Mouse (Mus musculus) CD4-positive helper T cell, adult 2 months (primary cell): Measurements from ENCODE around the gene Fam186b.

Source experiments
- DNase-seq: peaks from one replicate; pipeline ENCODE4 v3.0.0-alpha.2; 2012; ENCODE audit warnings: low read depth, missing footprints, low spot score

Gene Fam186b

DNA sequence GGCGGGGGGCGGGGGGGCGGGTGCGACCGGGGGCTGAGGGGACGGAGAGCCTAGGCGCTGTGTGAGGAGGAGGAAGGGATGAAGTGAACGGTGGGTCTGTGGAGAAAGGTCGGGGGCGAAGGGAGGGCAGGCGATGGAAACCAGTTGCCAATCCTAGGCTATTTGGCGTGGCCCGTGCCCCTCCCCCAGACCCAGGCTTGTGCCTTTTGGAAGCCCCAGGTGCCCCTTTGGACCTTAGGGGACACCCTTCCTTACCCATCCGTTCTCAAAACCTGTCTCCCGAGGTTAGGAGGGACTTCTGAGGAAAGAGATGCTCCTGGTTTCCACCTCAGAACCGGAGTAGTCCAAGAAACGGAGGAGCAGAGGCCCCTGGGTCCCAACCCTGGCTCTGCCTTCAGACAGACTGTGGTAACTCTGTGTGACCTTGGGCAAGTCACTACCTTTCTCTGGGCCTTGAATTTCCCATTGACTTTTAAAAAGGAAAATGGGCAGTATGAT is at the start of gene Fam186b:
Gene Fam186b, minus strand, starts transcription at position 405 of the 498 bp plus-strand sequence.
- no peak for DNase-seq

DNA sequence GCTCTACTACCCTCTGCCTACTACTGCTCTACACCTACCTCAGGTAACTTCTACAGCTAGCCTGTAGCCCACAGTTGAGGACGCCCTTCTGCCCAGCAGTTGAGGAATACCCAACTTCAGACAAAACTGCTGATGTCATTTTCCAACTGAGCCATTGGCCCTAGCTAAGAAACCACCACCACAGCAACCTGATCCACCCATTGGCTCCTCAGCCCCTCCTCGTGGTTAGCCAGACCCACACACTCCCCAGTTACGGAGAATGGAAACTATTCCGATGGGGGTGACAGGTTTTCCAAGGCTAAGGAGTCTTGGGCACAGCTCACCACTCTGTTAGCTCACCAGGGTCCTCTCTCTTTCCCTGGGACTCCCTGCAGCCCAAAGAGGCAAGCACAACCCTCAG is 49.3 kb upstream of the Fam186b start:
- no peak for DNase-seq

DNA sequence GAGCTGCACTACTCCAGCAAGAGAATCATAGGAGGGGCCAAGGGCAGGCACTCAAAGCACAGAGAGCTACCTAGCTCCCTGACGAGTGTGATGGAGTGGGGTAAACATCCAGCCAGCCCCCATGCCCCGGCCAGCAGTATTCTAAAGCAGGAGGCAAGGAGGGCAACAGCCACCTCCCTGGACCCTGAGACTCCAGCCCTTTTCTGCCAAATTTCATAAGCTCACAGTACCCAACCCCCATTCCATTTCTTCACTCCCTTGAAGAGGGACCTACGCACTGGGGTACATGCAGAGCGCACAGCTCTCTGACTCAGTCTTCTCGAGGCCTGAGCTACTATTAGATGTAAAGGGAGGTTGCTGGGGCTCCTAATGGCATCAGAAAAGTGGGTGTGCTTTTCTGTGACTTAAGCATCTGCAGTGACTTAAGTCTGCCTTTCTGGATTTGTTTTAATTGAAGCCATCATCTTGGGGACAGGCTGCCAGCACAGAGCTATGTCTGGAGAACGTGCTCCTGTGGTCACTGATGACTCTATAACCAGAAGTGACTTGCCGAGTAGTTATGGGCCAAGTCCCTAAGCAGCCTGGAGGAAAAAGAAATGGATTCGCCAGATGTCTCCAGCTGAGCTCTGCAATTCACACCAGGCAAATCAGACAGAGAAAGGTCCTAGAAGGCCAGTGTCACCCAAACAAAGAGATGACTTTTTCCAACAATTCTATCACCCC is 48.6 kb upstream of the Fam186b start:
- no peak for DNase-seq

DNA sequence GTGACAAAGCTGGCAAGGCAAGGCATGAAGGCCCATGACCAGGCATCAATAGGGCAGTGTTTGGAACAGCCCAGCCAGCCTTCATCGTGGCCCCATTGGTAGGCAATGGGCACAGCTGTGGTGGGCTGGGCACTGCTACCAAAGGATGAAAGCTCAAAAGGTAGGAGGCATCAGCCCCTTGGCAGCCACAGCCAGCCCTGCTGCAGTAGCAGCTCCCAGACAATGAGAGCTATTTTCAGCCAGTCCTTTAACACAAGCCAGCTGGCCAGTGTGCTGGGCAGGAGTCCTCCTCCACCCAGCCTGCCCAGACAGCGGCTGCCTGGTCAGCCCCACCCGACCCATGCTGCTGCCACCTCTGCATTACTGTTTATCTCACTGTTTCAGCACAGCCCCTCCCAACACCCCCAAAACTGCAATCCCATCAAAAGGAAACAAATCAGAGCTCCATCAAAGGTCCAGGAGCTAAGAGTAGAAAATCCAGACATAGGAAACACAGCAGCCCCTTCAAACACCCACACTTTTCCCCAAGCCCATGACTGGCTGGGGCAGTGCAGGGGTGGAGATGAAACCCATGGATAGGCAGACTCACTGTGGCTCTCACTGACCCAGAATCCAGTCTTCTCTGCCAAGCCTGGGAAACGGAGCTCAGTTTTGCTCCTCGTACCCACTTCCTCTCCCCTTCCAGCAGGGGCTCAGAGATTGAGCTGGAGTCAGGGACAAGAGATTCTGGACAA is 47.9 kb upstream of the Fam186b start:
- no peak for DNase-seq

DNA sequence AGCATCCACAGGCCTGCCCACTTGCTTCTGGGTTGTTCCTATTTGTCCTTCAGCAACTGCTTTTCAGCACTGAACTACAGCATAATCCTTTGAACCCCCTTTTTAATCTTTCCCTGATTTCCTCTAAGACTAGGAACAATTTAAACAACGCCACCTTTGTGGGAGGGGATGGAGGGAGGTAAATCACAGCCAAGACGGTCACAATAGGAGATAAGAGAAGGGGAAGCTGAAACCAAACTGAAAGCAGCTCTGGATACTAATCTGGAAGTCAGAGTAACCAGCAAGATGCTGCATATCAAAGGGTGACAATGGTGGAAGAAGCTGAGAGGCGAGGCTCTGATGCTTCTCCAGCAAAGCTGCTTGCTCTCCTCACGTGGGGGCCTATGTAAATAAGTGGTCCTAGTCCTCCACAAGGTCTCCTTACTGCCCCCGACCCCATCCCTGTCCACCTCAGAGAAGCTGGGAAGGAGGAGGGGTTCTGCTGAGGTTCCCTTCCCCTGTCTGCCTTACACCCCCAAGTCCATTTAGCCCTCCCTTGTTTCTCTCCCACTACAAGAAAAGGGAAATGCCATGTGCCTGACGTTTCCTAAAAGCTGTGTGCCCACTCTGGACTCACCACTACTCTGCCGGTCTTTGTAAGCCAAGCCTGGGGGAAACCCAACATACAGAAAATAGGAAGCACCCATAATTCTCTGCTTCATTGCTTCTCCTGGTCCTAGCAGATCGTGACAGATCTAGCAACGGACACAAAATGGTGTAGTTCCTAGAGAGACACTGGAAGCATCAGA is 46.7 kb upstream of the Fam186b start:
- DNase-seq: no peak

DNA sequence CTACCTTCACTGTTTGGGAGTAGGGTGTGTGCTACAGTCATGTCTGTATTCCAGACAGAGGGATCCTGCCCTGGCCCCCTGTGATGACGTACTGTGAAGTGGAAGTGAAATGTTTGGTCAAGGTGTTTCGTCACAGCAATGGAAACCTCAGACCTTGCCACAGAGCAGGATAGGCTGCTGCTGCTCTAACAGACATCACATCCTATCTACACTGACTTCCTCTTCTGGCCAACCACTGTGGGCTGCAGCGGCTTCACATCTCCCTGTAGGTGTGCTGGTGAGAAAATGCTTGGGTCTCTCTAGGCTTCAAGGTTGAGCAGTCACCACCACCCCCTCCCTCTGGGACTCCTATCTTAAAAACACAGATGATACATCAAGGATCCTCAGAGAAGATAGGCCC is 45.4 kb upstream of the Fam186b start:
- peak; percentile 75 for DNase-seq

DNA sequence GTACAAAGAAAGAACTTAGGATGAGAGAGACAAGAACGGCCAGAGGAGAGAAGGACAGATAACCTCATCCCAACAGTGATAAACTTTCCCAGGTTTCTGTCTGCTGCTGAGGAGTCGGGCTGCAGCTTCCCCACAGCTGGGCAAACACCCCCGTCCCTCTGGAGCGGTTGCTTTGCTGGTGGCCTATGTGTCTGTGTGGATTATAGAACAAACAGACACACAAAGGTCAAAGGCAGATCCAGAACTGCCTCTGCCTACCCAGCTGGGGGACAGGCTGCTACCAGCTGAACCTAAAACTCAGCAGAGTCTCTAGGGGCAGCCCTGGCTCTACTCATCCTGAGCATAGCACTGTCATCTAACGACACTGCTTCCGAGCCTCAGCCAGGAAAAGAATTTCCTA is 44.0 kb upstream of the Fam186b start:
- DNase-seq: no peak

DNA sequence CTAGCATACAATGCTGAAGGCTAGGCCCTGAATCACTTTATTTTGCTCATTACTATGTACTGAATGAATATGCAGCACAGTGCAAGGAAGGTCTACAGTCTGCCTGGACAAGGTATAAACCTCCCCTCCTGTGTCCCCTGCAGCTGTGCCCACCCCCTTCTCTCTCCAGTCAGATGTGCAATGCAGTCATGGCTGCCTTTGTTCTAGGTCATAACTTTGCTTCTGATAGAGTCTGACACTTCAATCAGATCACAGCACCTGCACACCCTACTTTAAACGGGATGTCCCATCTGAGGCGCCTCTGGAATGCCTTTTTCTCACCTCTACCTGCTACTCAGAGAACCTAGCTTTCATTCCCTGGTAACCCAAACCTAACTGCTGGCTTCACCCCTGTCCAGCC is 43.2 kb upstream of the Fam186b start:
- no peak for DNase-seq

DNA sequence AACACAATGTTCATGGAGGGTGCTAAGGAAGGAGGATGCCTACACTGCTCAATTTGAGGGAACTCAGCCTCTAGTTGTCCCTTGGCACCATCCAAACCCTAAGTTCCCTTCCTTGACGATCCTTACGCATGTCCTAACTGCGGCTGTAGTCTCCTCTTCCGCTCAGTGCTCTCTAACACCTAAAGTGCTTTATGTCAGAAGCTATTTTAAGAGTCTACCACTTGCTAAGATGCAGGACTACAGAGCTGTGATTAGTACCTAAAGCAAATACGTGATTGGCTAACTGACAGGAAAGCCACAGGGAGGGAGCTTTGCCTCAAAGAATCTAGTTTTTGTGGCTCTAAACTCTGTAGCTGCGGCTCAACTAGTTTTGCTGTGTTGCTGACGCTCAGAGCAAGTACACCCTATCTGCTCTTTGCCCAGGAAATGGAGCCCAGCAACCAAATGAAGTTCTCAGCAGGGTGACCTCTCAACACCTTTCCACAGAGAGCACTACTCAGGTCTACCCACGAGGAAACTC is 40.2 kb upstream of the Fam186b start:
- DNase-seq: peak; percentile 59

DNA sequence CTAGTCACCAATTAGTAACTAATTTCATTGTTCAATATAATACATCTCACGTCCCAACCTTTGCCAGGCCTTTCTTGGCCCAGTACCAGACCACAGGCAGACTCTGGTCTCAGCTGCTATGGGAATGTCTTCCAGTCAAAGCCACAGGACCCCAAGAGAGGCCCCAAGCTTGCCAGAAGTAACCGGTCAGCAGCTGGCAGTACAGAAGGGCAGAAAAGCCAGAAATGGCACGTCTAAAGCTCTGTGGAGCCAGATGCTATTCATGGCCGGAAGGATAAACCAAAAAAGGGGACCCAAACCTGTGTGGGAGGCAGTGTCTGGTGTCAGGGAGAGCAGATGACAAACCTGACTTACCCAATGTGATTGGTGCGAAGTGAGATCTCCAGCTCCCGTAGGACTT is 38.8 kb upstream of the Fam186b start:
- DNase-seq: peak; percentile 21

DNA sequence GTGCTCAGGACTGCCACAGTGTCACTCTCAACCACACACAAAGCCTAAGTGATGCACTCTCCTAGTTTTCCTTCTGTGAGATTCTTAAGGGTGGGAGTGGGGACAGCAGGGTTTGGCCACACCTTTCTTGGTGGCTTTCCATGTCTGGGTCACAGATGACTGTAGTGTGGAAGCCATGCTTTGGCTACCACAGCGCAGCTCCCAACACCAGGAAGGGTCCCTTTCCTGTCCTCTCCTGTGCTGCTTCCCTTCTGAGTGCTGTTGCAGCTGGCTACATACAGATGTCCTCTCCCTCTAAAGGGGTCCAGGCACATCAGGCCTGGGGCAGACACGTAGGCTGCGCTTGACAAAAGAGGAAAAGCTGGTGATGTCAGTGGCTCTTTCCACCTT is 38.0 kb upstream of the Fam186b start:
- no peak for DNase-seq

DNA sequence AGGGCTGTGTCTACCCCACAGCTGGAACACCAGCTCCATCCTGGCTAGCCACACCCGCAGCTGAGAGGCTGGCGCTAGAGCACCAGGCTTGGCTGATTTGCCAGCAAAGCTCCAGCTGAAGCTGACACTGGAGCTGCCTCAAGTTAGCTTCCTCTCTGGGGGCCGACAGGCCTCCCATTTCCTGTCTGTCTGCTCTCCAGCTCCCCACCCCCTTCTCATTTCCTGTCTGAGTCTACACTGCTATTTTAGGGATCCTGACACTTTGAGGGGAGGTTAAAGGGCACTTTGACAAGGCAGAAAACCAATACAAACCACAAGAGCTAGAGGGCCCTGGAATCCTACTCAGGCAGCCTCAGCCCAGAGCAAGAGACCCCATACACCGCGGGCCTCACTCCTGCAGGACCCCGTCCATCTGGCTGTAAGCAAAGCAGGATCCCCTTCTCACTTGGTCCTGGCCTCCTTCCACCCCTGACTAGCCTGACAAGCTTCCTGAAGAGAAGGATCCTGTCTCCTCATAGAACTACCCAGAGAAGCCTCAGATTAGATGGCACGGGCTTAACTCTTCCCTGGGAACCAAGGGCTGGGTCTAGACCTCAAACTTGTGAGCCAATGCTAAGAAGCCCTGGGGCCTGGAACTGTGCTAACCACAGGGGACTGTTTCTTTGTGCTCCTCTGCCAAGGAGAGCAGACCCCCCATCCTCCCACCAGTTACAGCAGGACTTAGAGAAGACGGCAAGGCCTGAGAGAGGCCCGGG is 37.4 kb upstream of the Fam186b start:
- DNase-seq: peak; percentile 88

DNA sequence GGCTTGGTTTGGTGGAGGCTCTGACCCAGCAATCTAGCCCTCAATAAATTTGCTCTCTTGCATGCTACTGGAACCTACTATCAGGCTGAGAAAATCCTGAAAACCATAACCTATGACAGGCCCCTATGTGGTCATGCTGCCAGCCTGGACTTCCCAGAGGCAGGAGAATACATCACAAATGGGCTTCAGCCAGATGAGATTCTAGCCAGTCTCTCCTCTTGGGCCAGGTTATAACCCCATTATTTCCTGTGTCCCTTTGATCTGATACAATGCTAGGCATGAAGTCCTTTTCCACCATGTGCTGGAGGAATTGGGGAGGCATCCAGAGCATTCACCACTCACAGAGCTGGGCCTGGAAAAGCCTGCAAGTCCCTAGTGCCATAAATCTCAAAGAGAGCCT is 36.4 kb upstream of the Fam186b start:
- DNase-seq: no peak

DNA sequence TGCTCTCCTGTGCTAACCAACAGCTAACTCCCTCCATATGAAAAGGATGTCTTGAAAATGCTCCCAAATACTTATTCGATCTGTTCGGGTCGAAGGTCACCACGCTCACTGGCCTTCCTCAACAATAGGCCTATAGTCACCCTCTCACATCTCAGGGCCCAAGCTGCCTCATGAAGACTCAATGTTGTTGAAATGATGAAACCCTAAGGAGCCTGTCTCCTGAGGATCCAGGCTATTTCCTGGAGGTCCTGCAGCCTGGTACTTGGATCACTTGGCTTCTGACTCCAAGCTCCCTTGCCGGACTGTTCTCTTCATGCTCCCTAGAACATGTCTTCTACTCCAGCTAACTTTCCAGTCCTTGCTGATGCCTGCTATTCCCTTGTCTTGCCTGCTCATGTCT is 35.7 kb upstream of the Fam186b start:
- DNase-seq: no peak

DNA sequence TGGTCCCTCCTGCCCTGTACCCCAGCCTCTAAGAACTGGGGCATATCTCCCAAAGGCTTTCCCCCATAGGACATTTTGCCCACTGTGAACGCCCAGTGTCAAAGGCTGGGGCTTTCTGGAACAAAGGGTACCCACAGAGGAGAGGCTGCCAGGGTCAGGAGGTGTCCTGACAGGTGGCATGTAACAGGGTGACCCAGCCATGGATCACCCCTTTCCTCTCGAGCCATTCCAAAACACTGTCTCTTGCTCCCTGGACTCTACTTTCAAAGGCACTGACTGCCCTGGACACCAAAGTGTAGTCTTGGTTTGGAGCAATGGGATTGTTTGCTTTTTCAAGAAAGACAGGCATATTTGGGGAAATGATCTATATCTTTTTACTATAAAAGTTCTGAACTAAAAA is 34.6 kb upstream of the Fam186b start:
- no peak for DNase-seq

DNA sequence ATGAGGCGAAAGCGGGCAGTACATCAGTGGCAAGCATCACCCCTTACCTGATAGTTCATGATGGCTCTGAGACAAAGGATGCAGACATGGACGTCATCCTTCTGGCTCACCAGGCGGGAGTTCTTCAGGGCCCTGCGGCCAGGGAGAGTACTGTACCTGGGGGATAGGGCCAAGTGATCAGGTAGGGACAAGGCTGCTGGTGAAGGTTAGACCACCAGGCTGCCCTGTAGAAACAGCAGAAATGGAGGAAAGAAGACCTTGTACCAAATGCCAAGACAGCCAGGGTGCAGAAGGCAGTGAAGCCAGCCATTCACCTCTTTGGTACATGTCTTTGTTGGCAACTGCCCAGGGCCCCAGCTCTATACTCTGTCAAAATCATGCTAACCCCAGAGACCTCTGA is 32.3 kb upstream of the Fam186b start:
- DNase-seq: no peak

DNA sequence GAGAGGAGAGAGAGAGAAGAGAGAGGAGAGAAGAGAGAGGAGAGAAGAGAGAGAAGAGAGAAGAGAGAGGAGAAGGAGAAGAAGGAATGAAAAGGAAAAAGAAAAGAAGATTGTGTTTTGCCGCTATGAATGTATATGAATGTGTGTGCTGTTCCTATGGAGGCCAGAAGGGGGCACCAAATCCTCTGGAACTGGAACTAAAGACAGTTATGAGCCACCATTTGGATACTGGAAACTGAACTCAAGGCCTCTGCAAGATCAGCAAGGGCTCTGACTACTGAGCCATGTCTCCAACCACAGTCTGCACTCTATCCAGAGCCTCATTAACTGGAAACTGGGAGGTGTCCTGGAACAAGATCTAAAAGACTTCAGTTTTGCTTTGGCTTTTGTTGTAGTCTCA is 31.3 kb upstream of the Fam186b start:
- peak; percentile 70 for DNase-seq

DNA sequence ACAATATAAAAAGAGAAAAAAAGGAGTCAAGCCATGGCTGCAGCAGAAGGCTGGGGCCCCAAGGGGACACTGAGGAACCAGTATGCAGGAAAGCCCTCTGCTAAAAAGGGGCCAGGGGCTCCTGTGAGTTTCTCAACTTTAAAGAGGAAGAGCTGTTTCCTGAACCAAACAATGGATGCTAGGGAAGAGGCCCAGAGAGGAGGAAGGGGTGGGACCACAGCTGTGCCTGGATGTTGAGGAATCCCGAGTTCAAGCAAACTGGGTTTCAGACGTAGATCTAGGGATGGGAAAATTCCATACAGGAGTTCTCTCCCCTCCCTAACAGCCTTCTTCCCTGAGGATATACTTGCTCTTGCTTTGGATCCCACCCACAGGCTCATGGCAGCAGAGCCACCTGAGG is 30.7 kb upstream of the Fam186b start:
- DNase-seq: no peak

DNA sequence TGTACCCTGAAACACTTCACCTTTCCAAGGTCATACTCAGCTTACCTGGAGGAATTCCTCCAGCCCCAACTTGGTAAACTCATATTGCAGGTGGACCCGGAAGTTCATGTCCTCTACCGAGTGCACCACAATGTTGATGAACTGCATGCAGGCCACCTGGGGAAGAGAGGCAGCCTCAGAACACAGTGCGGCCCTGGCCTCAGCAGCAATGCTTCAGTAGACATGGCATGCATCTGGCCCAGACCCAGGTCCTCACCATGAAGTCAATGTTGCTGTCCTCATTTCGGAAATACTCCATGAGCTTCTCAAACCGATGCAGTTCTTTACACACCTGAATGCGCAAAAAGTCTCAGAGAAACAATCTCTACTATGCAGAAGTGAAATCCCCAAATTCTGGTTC is 29.9 kb upstream of the Fam186b start:
- no peak for DNase-seq

DNA sequence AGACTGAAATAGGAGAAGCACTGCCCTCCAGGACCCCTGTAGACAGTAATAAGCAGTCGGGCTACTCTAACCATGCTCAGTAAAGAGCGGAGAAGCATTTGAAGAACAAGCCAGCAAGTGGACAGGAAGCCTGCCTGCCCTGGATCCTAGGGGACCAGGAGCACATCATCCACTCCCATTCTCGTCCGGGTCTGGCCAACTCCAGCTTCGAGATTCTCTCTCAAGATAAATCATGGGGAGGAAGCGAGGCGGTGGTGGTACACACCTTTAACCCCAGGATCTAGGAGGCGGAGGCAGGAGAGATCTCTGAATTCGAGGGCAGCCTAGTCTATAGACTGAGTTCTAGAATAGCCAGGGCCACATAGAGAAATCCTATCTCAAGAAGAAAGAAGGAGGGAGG is 28.5 kb upstream of the Fam186b start:
- DNase-seq: no peak

DNA sequence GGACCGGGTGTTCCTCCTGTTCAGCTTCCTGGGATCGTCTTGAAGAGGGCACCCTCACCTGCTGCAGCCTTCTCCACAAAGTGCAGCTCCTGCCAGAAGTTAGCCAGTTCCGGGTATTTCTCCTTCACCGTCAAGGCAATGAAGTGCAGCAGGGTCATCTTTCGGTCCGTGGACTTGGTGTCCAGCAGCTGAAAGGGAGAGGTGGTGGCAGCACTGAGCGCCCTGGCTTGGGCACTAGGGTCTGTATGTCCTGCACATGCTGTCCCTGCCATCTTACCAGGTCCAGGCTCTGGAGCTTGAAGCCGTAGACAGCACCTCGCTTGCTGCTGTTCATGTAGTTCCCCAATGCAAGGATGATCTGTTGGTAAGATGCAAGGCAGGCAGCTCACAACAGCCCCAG is 25.3 kb upstream of the Fam186b start:
- no peak for DNase-seq
